Mouse (Mus musculus): ENCODE results near the gene Srebf1. TPM values are rescaled to one million over a fixed set of nuclear protein-coding genes. Genes with fewer than 3 reads are reported as not detected.

Srebf1 gene
- polyA plus RNA-seq, 1 experiment from 2014 or later: 51.7 TPM

- Histone ChIP-seq H3K4me2 (ENCODE audit: low read depth, low read length) (no peak overlapping the region), H3K27me3 (ENCODE audit: control insufficient read depth, insufficient read depth, low read depth, low read length) (no peaks in the 10 kb centered on the region), H3K36me3 (ENCODE audit: control insufficient read depth, insufficient read depth) (peaks cover 5% of the 10 kb centered on the region), H3K27ac (ENCODE audit: low read length) (no peak overlapping the region), H3K4me1 (ENCODE audit: control insufficient read depth, low read depth, low read length) (no peaks in the 10 kb centered on the region), H3K4me3 (ENCODE audit: low read depth, low read length) (no peak overlapping the region), H3K9me3 (replicated peaks; ENCODE audit: control insufficient read depth, low read length) (no peaks in the 10 kb centered on the region), H3K9ac (ENCODE audit: low read depth, low read length) (no peak overlapping the region)
- 67% methylated on average over 11 of the region's 11 CpGs for WGBS (ENCODE audit: insufficient replicate concordance)
- ATAC-seq (ENCODE audit: low read depth): no peak
Measured at GRCm38 (mm10) chr11:60244503-60245143, 22.2 kb upstream of the Srebf1 start.

- Histone ChIP-seq H3K27me3 (ENCODE audit: control insufficient read depth, insufficient read depth, low read depth, low read length) (no peaks in the 10 kb centered on the region), H3K27ac (ENCODE audit: low read length) (no peak overlapping the region), H3K36me3 (ENCODE audit: control insufficient read depth, insufficient read depth) (peaks cover 5% of the 10 kb centered on the region), H3K4me1 (ENCODE audit: control insufficient read depth, low read depth, low read length) (no peaks in the 10 kb centered on the region; the same call in none of the 2 replicates), H3K9me3 (replicated peaks; ENCODE audit: control insufficient read depth, low read length) (no peaks in the 10 kb centered on the region), H3K9ac (ENCODE audit: low read depth, low read length) (no peak overlapping the region), H3K4me2 (ENCODE audit: low read depth, low read length) (no peak overlapping the region), H3K4me3 (ENCODE audit: low read depth, low read length) (no peak overlapping the region)
- ATAC-seq (ENCODE audit: low read depth): no peak
- 71% methylated on average over 4 of the region's 4 CpGs for WGBS (ENCODE audit: insufficient replicate concordance)
Measured at GRCm38 (mm10) chr11:60240509-60240908, 18.1 kb upstream of the Srebf1 start.

GRCm38 (mm10) chr11:60235351-60235750 lies 13.0 kb upstream of the Srebf1 start:
- peaks cover 4% of the 10 kb centered on the region for H3K36me3 ChIP-seq (ENCODE audit: control insufficient read depth, insufficient read depth)
- no peak overlapping the region for H3K4me3 ChIP-seq (ENCODE audit: low read depth, low read length)
- no peaks in the 10 kb centered on the region for H3K9me3 ChIP-seq (replicated peaks; ENCODE audit: control insufficient read depth, low read length)
- H3K27me3 ChIP-seq (ENCODE audit: control insufficient read depth, insufficient read depth, low read depth, low read length): no peaks in the 10 kb centered on the region
- WGBS (ENCODE audit: insufficient replicate concordance): 70% methylated on average over 5 of the region's 5 CpGs
- no peak overlapping the region for H3K27ac ChIP-seq (ENCODE audit: low read length)
- no peaks in the 10 kb centered on the region; the same call in none of the 2 replicates for H3K4me1 ChIP-seq (ENCODE audit: control insufficient read depth, low read depth, low read length)
- no peak for ATAC-seq (ENCODE audit: low read depth)
- H3K9ac ChIP-seq (ENCODE audit: low read depth, low read length): no peak overlapping the region
- no peak overlapping the region for H3K4me2 ChIP-seq (ENCODE audit: low read depth, low read length)

- Histone ChIP-seq H3K9me3 (replicated peaks; ENCODE audit: control insufficient read depth, low read length) (no peaks in the 10 kb centered on the region), H3K4me2 (ENCODE audit: low read depth, low read length) (no peak overlapping the region), H3K9ac (ENCODE audit: low read depth, low read length) (no peak overlapping the region), H3K27me3 (ENCODE audit: control insufficient read depth, insufficient read depth, low read depth, low read length) (no peaks in the 10 kb centered on the region), H3K27ac (ENCODE audit: low read length) (no peak overlapping the region), H3K4me3 (ENCODE audit: low read depth, low read length) (no peak overlapping the region), H3K4me1 (ENCODE audit: control insufficient read depth, low read depth, low read length) (no peaks in the 10 kb centered on the region; the same call in none of the 2 replicates), H3K36me3 (ENCODE audit: control insufficient read depth, insufficient read depth) (no peaks in the 10 kb centered on the region)
- no peak for ATAC-seq (ENCODE audit: low read depth)
- 81% methylated on average over 8 of the region's 8 CpGs for WGBS (ENCODE audit: insufficient replicate concordance)
Measured at GRCm38 (mm10) chr11:60233235-60233634, 10.9 kb upstream of the Srebf1 start.

- Histone ChIP-seq H3K9ac (ENCODE audit: low read depth, low read length) (no peak overlapping the region), H3K27me3 (ENCODE audit: control insufficient read depth, insufficient read depth, low read depth, low read length) (no peaks in the 10 kb centered on the region), H3K27ac (ENCODE audit: low read length) (no peak overlapping the region), H3K36me3 (ENCODE audit: control insufficient read depth, insufficient read depth) (no peaks in the 10 kb centered on the region), H3K4me1 (ENCODE audit: control insufficient read depth, low read depth, low read length) (no peaks in the 10 kb centered on the region; the same call in none of the 2 replicates), H3K4me3 (ENCODE audit: low read depth, low read length) (no peak overlapping the region), H3K4me2 (ENCODE audit: low read depth, low read length) (no peak overlapping the region), H3K9me3 (replicated peaks; ENCODE audit: control insufficient read depth, low read length) (no peaks in the 10 kb centered on the region)
- ATAC-seq (ENCODE audit: low read depth): no peak
- 74% methylated on average over 14 of the region's 14 CpGs for WGBS (ENCODE audit: insufficient replicate concordance)
Measured at GRCm38 (mm10) chr11:60232441-60233058, 10.2 kb upstream of the Srebf1 start.

GRCm38 (mm10) chr11:60231951-60232350 lies 9.6 kb upstream of the Srebf1 start:
- Histone ChIP-seq H3K4me1 (ENCODE audit: control insufficient read depth, low read depth, low read length) (no peaks in the 10 kb centered on the region; the same call in none of the 2 replicates), H3K4me3 (ENCODE audit: low read depth, low read length) (no peak overlapping the region)

GRCm38 (mm10) chr11:60231326-60231725 lies 8.9 kb upstream of the Srebf1 start:
- H3K4me2 ChIP-seq (ENCODE audit: low read depth, low read length): no peak overlapping the region
- no peaks in the 10 kb centered on the region for H3K9me3 ChIP-seq (replicated peaks; ENCODE audit: control insufficient read depth, low read length)
- 85% methylated on average over 3 of the region's 3 CpGs for WGBS (ENCODE audit: insufficient replicate concordance)
- no peak for ATAC-seq (ENCODE audit: low read depth)
- no peaks in the 10 kb centered on the region; the same call in none of the 2 replicates for H3K4me1 ChIP-seq (ENCODE audit: control insufficient read depth, low read depth, low read length)
- H3K27me3 ChIP-seq (ENCODE audit: control insufficient read depth, insufficient read depth, low read depth, low read length): no peaks in the 10 kb centered on the region
- no peak overlapping the region for H3K4me3 ChIP-seq (ENCODE audit: low read depth, low read length)
- no peaks in the 10 kb centered on the region for H3K36me3 ChIP-seq (ENCODE audit: control insufficient read depth, insufficient read depth)
- no peak overlapping the region for H3K27ac ChIP-seq (ENCODE audit: low read length)
- H3K9ac ChIP-seq (ENCODE audit: low read depth, low read length): no peak overlapping the region

More at GRCm38 (mm10) chr11:60231951-60232350, 9.6 kb upstream of the Srebf1 start:
- Histone ChIP-seq H3K9me3 (replicated peaks; ENCODE audit: control insufficient read depth, low read length) (no peaks in the 10 kb centered on the region), H3K36me3 (ENCODE audit: control insufficient read depth, insufficient read depth) (no peaks in the 10 kb centered on the region), H3K9ac (ENCODE audit: low read depth, low read length) (no peak overlapping the region), H3K27me3 (ENCODE audit: control insufficient read depth, insufficient read depth, low read depth, low read length) (no peaks in the 10 kb centered on the region), H3K27ac (ENCODE audit: low read length) (no peak overlapping the region), H3K4me2 (ENCODE audit: low read depth, low read length) (no peak overlapping the region)
- no peak for ATAC-seq (ENCODE audit: low read depth)
- WGBS (ENCODE audit: insufficient replicate concordance): 42% methylated on average over 4 of the region's 4 CpGs

- no peaks in the 10 kb centered on the region; the same call in 1 of the 2 replicates for H3K4me1 ChIP-seq (ENCODE audit: control insufficient read depth, low read depth, low read length)
- no peaks in the 10 kb centered on the region for H3K27me3 ChIP-seq (ENCODE audit: control insufficient read depth, insufficient read depth, low read depth, low read length)
- H3K4me2 ChIP-seq (ENCODE audit: low read depth, low read length): no peak overlapping the region
- H3K4me3 ChIP-seq (ENCODE audit: low read depth, low read length): no peak overlapping the region
- no peaks in the 10 kb centered on the region for H3K36me3 ChIP-seq (ENCODE audit: control insufficient read depth, insufficient read depth)
- ATAC-seq (ENCODE audit: low read depth): no peak
- no peak overlapping the region for H3K9ac ChIP-seq (ENCODE audit: low read depth, low read length)
- H3K27ac ChIP-seq (ENCODE audit: low read length): no peak overlapping the region
- WGBS (ENCODE audit: insufficient replicate concordance): 66% methylated on average over 7 of the region's 7 CpGs
- H3K9me3 ChIP-seq (replicated peaks; ENCODE audit: control insufficient read depth, low read length): no peaks in the 10 kb centered on the region
Measured at GRCm38 (mm10) chr11:60230512-60230911, 8.1 kb upstream of the Srebf1 start.

- H3K4me1 ChIP-seq (ENCODE audit: control insufficient read depth, low read depth, low read length): no peaks in the 10 kb centered on the region
- peak; percentile 56 for ATAC-seq (ENCODE audit: low read depth)
- no peaks in the 10 kb centered on the region for H3K9me3 ChIP-seq (replicated peaks; ENCODE audit: control insufficient read depth, low read length)
- no peak overlapping the region for H3K4me3 ChIP-seq (ENCODE audit: low read depth, low read length)
- no peak overlapping the region for H3K4me2 ChIP-seq (ENCODE audit: low read depth, low read length)
- no peak overlapping the region for H3K9ac ChIP-seq (ENCODE audit: low read depth, low read length)
- WGBS (ENCODE audit: insufficient replicate concordance): 78% methylated on average over 13 of the region's 13 CpGs
- H3K27ac ChIP-seq (ENCODE audit: low read length): no peak overlapping the region
- no peaks in the 10 kb centered on the region for H3K27me3 ChIP-seq (ENCODE audit: control insufficient read depth, insufficient read depth, low read depth, low read length)
- no peaks in the 10 kb centered on the region for H3K36me3 ChIP-seq (ENCODE audit: control insufficient read depth, insufficient read depth)
Measured at GRCm38 (mm10) chr11:60229821-60230220, 7.4 kb upstream of the Srebf1 start.

All from liver, embryonic 16.5 days (tissue).